Mouse (Mus musculus) lung, embryonic 16.5 days (tissue): ENCODE measurements around the gene Samd4b. TPM values are rescaled to one million over a fixed set of nuclear protein-coding genes. Genes with fewer than 3 reads are reported as not detected.

Source experiments
- ATAC-seq: fragments of 200-750 bp; cut with Nextera tagmentation; 2 replicates; pipeline ENCODE4 v1.8.0; 2017; ENCODE audit warnings: low read depth, mild to moderate bottlenecking, moderate library complexity
- H3K27ac ChIP-seq: fragments of 300-500 bp; sonication (generic); 2 replicates; pipeline ENCODE4 v1.5.1; 2014; ENCODE audit warnings: mild to moderate bottlenecking, control low read depth, low read length
- H3K27me3 ChIP-seq: fragments of 300-500 bp; sonication (generic); 2 replicates; pipeline ENCODE4 v1.6.1; 2014; ENCODE audit warnings: low read depth, low read length, mixed read lengths; ENCODE audit not compliant: control insufficient read depth, insufficient read depth
- H3K36me3 ChIP-seq: fragments of 300-500 bp; sonication (generic); 2 replicates; pipeline ENCODE4 v1.6.1; 2014; ENCODE audit warnings: low read length; ENCODE audit not compliant: control insufficient read depth, insufficient read depth
- H3K4me1 ChIP-seq: fragments of 300-500 bp; sonication (generic); replicated peaks from 2 replicates; pipeline ENCODE4 v1.6.1; 2014; ENCODE audit warnings: low read length, mixed read lengths; ENCODE audit not compliant: control insufficient read depth, insufficient read depth
- H3K4me2 ChIP-seq: fragments of 300-500 bp; sonication (generic); 2 replicates; pipeline ENCODE4 v1.6.1; 2014; ENCODE audit warnings: low read depth, low read length, control low read depth
- H3K4me3 ChIP-seq: fragments of 300-500 bp; sonication (generic); 2 replicates; pipeline ENCODE4 v1.5.1; 2014; ENCODE audit warnings: mild to moderate bottlenecking, low read length, control low read depth
- H3K9ac ChIP-seq: fragments of 300-500 bp; sonication (generic); 2 replicates; pipeline ENCODE4 v1.6.1; 2014; ENCODE audit warnings: low read length, control low read depth
- H3K9me3 ChIP-seq: fragments of 300-500 bp; sonication (generic); 2 replicates; pipeline ENCODE4 v1.6.1; 2016; ENCODE audit warnings: low read length; ENCODE audit not compliant: control insufficient read depth
- WGBS: fragments of 180-500 bp; shearing (Covaris S2); extraction: QIAGEN DNeasy Blood & Tissue Kit; methylation state at CpG from one replicate; pipeline ENCODE4 v1.1.7; 2014; 5-methylcytosine and 5-hydroxymethylcytosine counted together
- polyA plus RNA-seq: library from polyadenylated mRNA; unstranded; fragments of >200 nt; fragmentation: Nextera tagmentation; extraction: Ambion mirVana; gene quantifications from 2 replicates; pipeline ENCODE4 v1.2.1, GENCODE M21; 2015

Samd4b gene
- polyA plus RNA-seq, 1 experiment from 2014 or later = 15.1 TPM

DNA sequence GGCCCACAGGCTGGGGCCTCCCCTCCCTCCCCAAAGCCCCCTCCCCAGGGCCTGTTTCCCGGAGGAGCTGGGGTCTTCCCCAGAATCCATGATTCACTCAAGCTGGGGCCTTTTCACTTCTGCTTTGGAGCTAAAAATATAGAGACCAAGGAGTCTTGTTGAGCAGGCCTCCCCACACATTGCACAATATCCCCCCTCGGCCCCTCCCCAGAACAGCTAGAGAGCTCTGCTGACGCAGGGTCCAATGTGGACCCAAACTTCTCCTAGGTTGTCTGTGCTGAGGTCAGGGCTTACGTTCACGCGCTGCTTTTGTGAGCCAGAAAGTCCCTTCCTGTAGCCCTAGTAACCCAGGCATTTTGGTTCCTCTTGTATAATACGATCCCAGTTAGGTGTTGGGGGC lies 211.9 kb downstream of the Samd4b start:
- peak overlapping the region; percentile 61 for H3K27ac ChIP-seq
- no peak overlapping the region for H3K4me2 ChIP-seq
- no peaks in the 10 kb centered on the region for H3K27me3 ChIP-seq
- no peak overlapping the region for H3K4me3 ChIP-seq
- no peak for ATAC-seq
- H3K4me1 ChIP-seq = peaks cover 26% of the 10 kb centered on the region
- H3K9me3 ChIP-seq = no peaks in the 10 kb centered on the region
- H3K36me3 ChIP-seq = peaks cover 17% of the 10 kb centered on the region
- H3K9ac ChIP-seq = peak overlapping the region; percentile 24; the same call in 1 of the 2 replicates
- 80% methylated on average over 7 of the region's 7 CpGs for WGBS

DNA sequence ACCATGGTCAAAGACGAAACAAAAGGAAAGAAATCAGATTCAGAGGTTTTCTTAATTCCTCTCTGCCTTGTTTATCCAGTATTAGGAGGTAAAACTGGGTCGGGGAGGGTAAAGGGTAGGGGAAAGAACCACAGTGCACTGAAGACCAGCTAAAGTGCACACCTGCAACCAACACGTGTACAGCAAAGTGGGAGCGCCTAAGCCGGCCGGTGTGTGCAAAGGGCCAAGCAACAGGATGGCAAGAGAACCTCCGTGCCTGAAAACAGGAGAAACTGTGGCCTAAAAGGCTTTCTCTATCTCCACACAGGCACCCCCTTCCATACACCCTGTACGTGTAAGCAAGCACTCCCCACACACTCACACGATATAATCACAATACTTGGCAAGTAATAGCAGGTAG lies 212.7 kb downstream of the Samd4b start:
- ATAC-seq = no peak

DNA sequence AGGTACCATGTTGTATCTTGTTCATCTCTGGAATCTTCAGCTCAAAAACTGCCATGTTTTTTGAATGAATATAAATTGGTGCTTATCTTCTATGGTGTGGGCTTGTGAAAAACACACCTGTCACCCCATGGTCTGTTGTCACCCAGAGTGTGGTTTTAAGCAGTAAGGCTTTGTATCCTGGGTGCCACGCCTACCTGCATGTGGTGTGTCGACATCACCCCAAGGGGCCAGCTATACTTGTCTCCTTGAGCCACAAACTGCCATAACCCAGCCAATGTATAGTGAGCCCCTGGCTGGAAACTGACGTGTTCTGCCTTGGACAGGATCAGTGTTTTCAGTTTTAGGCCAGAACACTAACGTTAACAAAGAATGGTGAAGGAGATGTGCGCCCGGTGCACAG lies 213.8 kb downstream of the Samd4b start:
- H3K4me2 ChIP-seq = no peak overlapping the region
- H3K27ac ChIP-seq = no peak overlapping the region
- no peaks in the 10 kb centered on the region for H3K9me3 ChIP-seq
- no peak overlapping the region for H3K4me3 ChIP-seq
- ATAC-seq = no peak
- peaks cover 9% of the 10 kb centered on the region; the same call in 1 of the 2 replicates for H3K36me3 ChIP-seq
- H3K27me3 ChIP-seq = no peaks in the 10 kb centered on the region
- WGBS = 77% methylated on average over 6 of the region's 6 CpGs
- peaks cover 42% of the 10 kb centered on the region for H3K4me1 ChIP-seq
- no peak overlapping the region for H3K9ac ChIP-seq

More for the DNA sequence above, 212.7 kb downstream of the Samd4b start:
- H3K36me3 ChIP-seq = peaks cover 12% of the 10 kb centered on the region
- no peak overlapping the region for H3K4me3 ChIP-seq
- WGBS = 87% methylated on average over 9 of the region's 9 CpGs
- no peak overlapping the region for H3K9ac ChIP-seq
- peaks cover 34% of the 10 kb centered on the region for H3K4me1 ChIP-seq
- no peaks in the 10 kb centered on the region for H3K9me3 ChIP-seq
- no peak overlapping the region for H3K4me2 ChIP-seq
- no peaks in the 10 kb centered on the region for H3K27me3 ChIP-seq
- no peak overlapping the region for H3K27ac ChIP-seq

DNA sequence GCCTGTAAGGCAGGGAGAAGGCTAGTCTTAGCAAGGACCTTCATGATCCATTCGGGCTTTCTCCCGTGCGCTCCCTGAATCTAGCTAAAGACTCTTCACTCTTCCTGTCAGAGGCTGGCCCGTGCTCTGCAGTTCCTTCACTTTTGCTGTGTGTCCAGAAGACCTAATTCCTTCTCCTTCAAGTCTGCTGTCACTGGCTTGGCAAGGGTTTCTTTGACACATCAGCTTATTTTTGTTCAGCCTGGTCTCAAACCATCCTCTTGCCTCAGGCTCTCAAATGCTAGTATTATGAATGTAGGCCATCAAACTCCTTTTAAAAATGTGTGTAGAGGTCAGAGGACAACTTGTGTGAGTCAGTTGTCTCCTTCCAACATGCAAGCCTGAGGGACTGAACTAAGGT lies 214.3 kb downstream of the Samd4b start:
- Histone ChIP-seq H3K4me1 (peaks cover 42% of the 10 kb centered on the region), H3K4me2 (no peak overlapping the region), H3K9ac (no peak overlapping the region), H3K9me3 (no peaks in the 10 kb centered on the region), H3K27ac (peak overlapping the region; percentile 100), H3K27me3 (no peaks in the 10 kb centered on the region), H3K36me3 (peaks cover 8% of the 10 kb centered on the region; the same call in 1 of the 2 replicates), H3K4me3 (no peak overlapping the region)
- no peak for ATAC-seq
- 73% methylated on average over 4 of the region's 4 CpGs for WGBS

GRCm38 (mm10) chr7:28382981-28383396 lies 215.0 kb downstream of the Samd4b start:
- peak overlapping the region; percentile 100 for H3K27ac ChIP-seq
- H3K36me3 ChIP-seq = peaks cover 4% of the 10 kb centered on the region; the same call in 1 of the 2 replicates
- no peaks in the 10 kb centered on the region for H3K27me3 ChIP-seq
- no peak overlapping the region for H3K4me3 ChIP-seq
- H3K4me1 ChIP-seq = peaks cover 44% of the 10 kb centered on the region
- peak overlapping the region; percentile 36 for H3K9ac ChIP-seq
- 41% methylated on average over 11 of the region's 11 CpGs for WGBS
- H3K9me3 ChIP-seq = no peaks in the 10 kb centered on the region
- ATAC-seq = no peak
- H3K4me2 ChIP-seq = no peak overlapping the region

DNA sequence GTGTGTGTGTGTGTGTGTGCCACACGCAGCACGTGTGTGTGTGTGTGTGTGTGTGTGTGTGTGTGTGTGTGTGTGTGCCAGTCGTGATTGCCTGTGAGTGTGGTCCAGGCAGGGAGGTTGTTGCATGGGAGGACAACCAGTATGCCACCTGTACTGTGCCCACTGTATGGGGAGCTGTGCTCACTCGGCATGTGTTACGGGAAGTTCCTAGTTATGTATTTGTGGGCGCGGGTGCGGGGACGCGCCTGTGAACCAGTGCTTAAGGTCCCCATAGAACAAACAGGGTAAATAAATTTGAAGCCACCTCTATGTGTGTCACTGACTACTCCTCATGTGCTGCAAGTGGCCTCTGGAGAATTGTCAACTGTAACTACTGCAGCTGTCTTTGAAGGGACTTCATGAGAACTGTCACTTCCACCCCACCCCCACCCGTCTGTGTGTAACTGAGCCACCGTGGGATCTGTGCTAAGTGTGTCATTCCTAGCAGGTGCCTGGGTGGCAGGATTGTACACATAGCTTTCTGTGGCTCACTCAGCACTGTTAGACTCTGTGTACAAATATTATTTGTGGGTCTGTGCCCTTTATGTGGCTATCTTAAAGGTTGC lies 215.5 kb downstream of the Samd4b start:
- Histone ChIP-seq H3K9ac (peak overlapping the region; percentile 78), H3K4me1 (peaks cover 49% of the 10 kb centered on the region), H3K4me2 (peak overlapping the region; percentile 80), H3K27me3 (no peaks in the 10 kb centered on the region), H3K36me3 (peaks cover 6% of the 10 kb centered on the region), H3K9me3 (no peaks in the 10 kb centered on the region), H3K4me3 (peak overlapping the region; percentile 17; the same call in 1 of the 2 replicates), H3K27ac (peak overlapping the region; percentile 100)
- 34% methylated on average over 10 of the region's 12 CpGs for WGBS
- 0 out of 2 replicates have a peak, but pooled peaks have one; percentile 3 for ATAC-seq

GRCm38 (mm10) chr7:28381938-28382337 lies 216.0 kb downstream of the Samd4b start:
- Histone ChIP-seq H3K27ac (peak overlapping the region; percentile 100), H3K27me3 (no peaks in the 10 kb centered on the region), H3K9me3 (no peaks in the 10 kb centered on the region), H3K9ac (peak overlapping the region; percentile 78), H3K4me3 (peak overlapping the region; percentile 46), H3K4me2 (peak overlapping the region; percentile 80), H3K4me1 (peaks cover 54% of the 10 kb centered on the region), H3K36me3 (peaks cover 6% of the 10 kb centered on the region)
- ATAC-seq = peak; percentile 74
- 0% methylated on average over 20 of the region's 20 CpGs for WGBS

- H3K27ac ChIP-seq = peak overlapping the region; percentile 100
- H3K4me1 ChIP-seq = peaks cover 56% of the 10 kb centered on the region
- ATAC-seq = peak; percentile 54
- WGBS = 4% methylated on average over 30 of the region's 30 CpGs
- peak overlapping the region; percentile 78 for H3K9ac ChIP-seq
- H3K9me3 ChIP-seq = no peaks in the 10 kb centered on the region
- H3K4me2 ChIP-seq = peak overlapping the region; percentile 80
- H3K36me3 ChIP-seq = peaks cover 6% of the 10 kb centered on the region
- H3K27me3 ChIP-seq = no peaks in the 10 kb centered on the region
- peak overlapping the region; percentile 46 for H3K4me3 ChIP-seq
Measured at GRCm38 (mm10) chr7:28381017-28381790, 216.7 kb downstream of the Samd4b start.

DNA sequence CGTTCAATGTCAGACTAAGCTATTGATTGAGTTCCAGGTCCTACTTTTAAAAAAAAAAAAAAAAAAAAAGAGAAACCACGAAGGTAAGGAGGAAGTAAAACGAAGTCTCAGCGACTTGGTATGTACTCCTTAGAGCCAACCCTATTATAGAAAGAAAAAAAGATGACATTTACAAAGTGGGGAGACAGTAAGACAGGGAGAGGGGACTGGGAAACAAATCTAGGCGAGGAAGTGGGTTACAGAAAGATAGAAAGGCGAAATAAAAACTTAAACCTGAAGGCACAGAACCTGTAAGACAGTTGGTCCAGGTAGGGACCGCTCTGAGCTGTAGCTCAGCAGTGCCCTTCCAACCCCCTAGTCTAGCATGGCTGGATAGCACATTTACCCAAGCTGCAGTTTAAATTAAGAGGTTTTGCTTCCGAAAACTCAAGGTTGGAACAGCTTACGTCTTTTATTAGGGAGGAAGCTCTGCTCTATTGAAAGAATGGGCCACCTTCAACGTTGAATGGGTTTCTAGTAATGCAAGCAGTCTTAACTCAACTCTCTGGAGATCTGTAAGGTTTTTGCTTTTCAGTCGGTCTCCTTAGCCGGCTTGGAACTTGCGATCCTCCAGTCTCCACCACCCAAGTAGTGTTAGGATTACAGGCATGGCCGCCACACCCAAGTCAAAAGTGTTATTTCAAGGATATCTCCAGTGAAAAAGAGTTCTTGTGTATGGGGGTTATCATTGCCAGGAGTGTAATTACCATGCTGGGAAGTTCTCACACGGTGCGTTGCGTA lies 217.5 kb downstream of the Samd4b start, which contains the start of gene Zfp36:
TSS of gene Zfp36 (minus strand) at position 17 of the 780 bp plus-strand sequence.
- 45% methylated on average over 17 of the region's 17 CpGs for WGBS
- peak within 1 kb of the TSS; percentile 100 for H3K27ac ChIP-seq
- H3K4me3 ChIP-seq = peak within 1 kb of the TSS; percentile 60
- H3K4me1 ChIP-seq = peaks cover 53% of the 10 kb centered on the region
- H3K4me2 ChIP-seq = peak within 1 kb of the TSS; percentile 96
- no peak for ATAC-seq
- peak within 1 kb of the TSS; percentile 81 for H3K9ac ChIP-seq
- H3K36me3 ChIP-seq = peaks cover 4% of the 10 kb centered on the region
- no peaks in the 10 kb centered on the region for H3K9me3 ChIP-seq
- H3K27me3 ChIP-seq = no peaks in the 10 kb centered on the region
